Mouse (Mus musculus) intestine, postnatal 0 days (tissue): ENCODE measurements around the gene Il9. TPM values are rescaled to one million over a fixed set of nuclear protein-coding genes. Genes with fewer than 3 reads are reported as not detected.

Experiments used
- ATAC-seq: fragments of 200-750 bp; cut with Nextera tagmentation; 2 replicates; pipeline ENCODE4 v1.8.0; 2017; ENCODE audit warnings: mild to moderate bottlenecking, moderate TSS enrichment, moderate library complexity
- H3K27ac ChIP-seq: fragments of 300-500 bp; sonication (generic); 2 replicates; pipeline ENCODE4 v1.5.1; 2014; ENCODE audit warnings: mild to moderate bottlenecking, low read depth, low read length, moderate library complexity
- H3K27me3 ChIP-seq: fragments of 300-500 bp; sonication (generic); replicated peaks from 2 replicates; pipeline ENCODE4 v1.6.1; 2014; ENCODE audit warnings: low read length, mixed read lengths; ENCODE audit not compliant: control insufficient read depth, insufficient read depth
- H3K36me3 ChIP-seq: fragments of 300-500 bp; sonication (generic); 2 replicates; pipeline ENCODE4 v1.6.1; 2014; ENCODE audit warnings: mild to moderate bottlenecking, moderate library complexity; ENCODE audit not compliant: control insufficient read depth, insufficient read depth
- H3K4me1 ChIP-seq: fragments of 300-500 bp; sonication (generic); replicated peaks from 2 replicates; pipeline ENCODE4 v1.6.1; 2014; ENCODE audit warnings: antibody characterized with exemption, low read length, mixed read lengths; ENCODE audit not compliant: control insufficient read depth, insufficient read depth
- H3K4me2 ChIP-seq: fragments of 300-500 bp; sonication (generic); replicated peaks from 2 replicates; pipeline ENCODE4 v1.6.1; 2014; ENCODE audit warnings: low read depth, mild to moderate bottlenecking, moderate library complexity
- H3K4me3 ChIP-seq: fragments of 300-500 bp; sonication (generic); 2 replicates; pipeline ENCODE4 v1.5.1; 2014; ENCODE audit warnings: low read depth, low read length
- H3K9ac ChIP-seq: fragments of 300-500 bp; sonication (generic); 2 replicates; pipeline ENCODE4 v1.6.1; 2014; ENCODE audit warnings: mild to moderate bottlenecking, low read depth, low read length
- H3K9me3 ChIP-seq: fragments of 300-500 bp; sonication (generic); 2 replicates; pipeline ENCODE4 v1.6.1; 2016; ENCODE audit warnings: mixed run types; ENCODE audit not compliant: control insufficient read depth
- CTCF ChIP-seq: sonication (generic); IDR thresholded peaks from 2 replicates; pipeline ENCODE4 v1.5.1; 2016; ENCODE audit warnings: low read depth, mild to moderate bottlenecking, control low read depth, antibody characterized with exemption, moderate library complexity
- WGBS: fragments of 180-500 bp; shearing (Covaris S2); extraction: QIAGEN DNeasy Blood & Tissue Kit; methylation state at CpG from one replicate; pipeline ENCODE4 v1.1.7; 2014; 5-methylcytosine and 5-hydroxymethylcytosine counted together
- polyA plus RNA-seq: library from polyadenylated mRNA; unstranded; fragments of >200 nt; fragmentation: Nextera tagmentation; extraction: Ambion mirVana; gene quantifications from 2 replicates; pipeline ENCODE4 v1.2.1, GENCODE M21; 2015

Gene Il9
- polyA plus RNA-seq, 1 experiment from 2014 or later, result not detected

- Histone ChIP-seq H3K36me3 (no peaks in the 10 kb centered on the region), H3K4me1 (no peaks in the 10 kb centered on the region), H3K9me3 (no peaks in the 10 kb centered on the region), H3K4me3 (peak within 1 kb of the TSS; percentile 67), H3K27me3 (no peaks in the 10 kb centered on the region), H3K9ac (peak within 1 kb of the TSS; percentile 52), H3K27ac (peak within 1 kb of the TSS; percentile 46; the same call in 1 of the 2 replicates), H3K4me2 (peak within 1 kb of the TSS; percentile 96)
- peak; percentile 100 for ATAC-seq
- under 1% methylated on average over 56 of the region's 56 CpGs for WGBS
- no peak for TF ChIP-seq CTCF
These were observed 40.2 kb upstream of the Il9 start, which contains the start of gene Fbxl21 for GRCm38 (mm10) chr13:56522081-56522820. Gene Fbxl21 (plus strand): TSS chr13:56522472.

- H3K4me1 ChIP-seq, result no peaks in the 10 kb centered on the region
- WGBS, result 55% methylated on average over 7 of the region's 7 CpGs
- no peak overlapping the region for H3K4me2 ChIP-seq
- TF ChIP-seq CTCF, result no peak
- no peak for ATAC-seq
- H3K27me3 ChIP-seq, result no peaks in the 10 kb centered on the region
- H3K9ac ChIP-seq, result no peak overlapping the region
- H3K4me3 ChIP-seq, result no peak overlapping the region
- no peaks in the 10 kb centered on the region for H3K36me3 ChIP-seq
- H3K27ac ChIP-seq, result no peak overlapping the region
- no peaks in the 10 kb centered on the region for H3K9me3 ChIP-seq
These were observed 34.8 kb upstream of the Il9 start for GRCm38 (mm10) chr13:56516816-56517215.

- Histone ChIP-seq H3K36me3 (no peaks in the 10 kb centered on the region), H3K4me1 (no peaks in the 10 kb centered on the region), H3K4me3 (no peak overlapping the region), H3K9me3 (no peaks in the 10 kb centered on the region), H3K4me2 (no peak overlapping the region), H3K9ac (no peak overlapping the region), H3K27me3 (no peaks in the 10 kb centered on the region), H3K27ac (no peak overlapping the region)
- TF ChIP-seq CTCF, result no peak
- WGBS, result 64% methylated on average over 4 of the region's 4 CpGs
- ATAC-seq, result no peak
These were observed 34.3 kb upstream of the Il9 start for GRCm38 (mm10) chr13:56516311-56516710.

GRCm38 (mm10) chr13:56513595-56513994 lies 31.5 kb upstream of the Il9 start:
- no peaks in the 10 kb centered on the region for H3K36me3 ChIP-seq
- no peak for TF ChIP-seq CTCF
- H3K9ac ChIP-seq, result no peak overlapping the region
- no peak for ATAC-seq
- no peak overlapping the region for H3K4me2 ChIP-seq
- H3K27ac ChIP-seq, result no peak overlapping the region
- H3K4me3 ChIP-seq, result no peak overlapping the region
- no peaks in the 10 kb centered on the region for H3K9me3 ChIP-seq
- H3K27me3 ChIP-seq, result no peaks in the 10 kb centered on the region
- no peaks in the 10 kb centered on the region for H3K4me1 ChIP-seq

GRCm38 (mm10) chr13:56509796-56510195 lies 27.8 kb upstream of the Il9 start:
- no peaks in the 10 kb centered on the region for H3K27me3 ChIP-seq
- H3K4me1 ChIP-seq, result no peaks in the 10 kb centered on the region
- H3K9ac ChIP-seq, result no peak overlapping the region
- no peaks in the 10 kb centered on the region for H3K9me3 ChIP-seq
- no peak overlapping the region for H3K4me2 ChIP-seq
- no peak overlapping the region for H3K4me3 ChIP-seq
- no peaks in the 10 kb centered on the region for H3K36me3 ChIP-seq
- no peak overlapping the region for H3K27ac ChIP-seq
- ATAC-seq, result no peak
- no peak for TF ChIP-seq CTCF
- 77% methylated on average over 2 of the region's 2 CpGs for WGBS

GRCm38 (mm10) chr13:56506871-56507496 lies 24.9 kb upstream of the Il9 start:
- WGBS, result 74% methylated on average over 6 of the region's 6 CpGs
- ATAC-seq, result no peak
- Histone ChIP-seq H3K27ac (no peak overlapping the region), H3K4me3 (no peak overlapping the region), H3K4me2 (no peak overlapping the region), H3K36me3 (no peaks in the 10 kb centered on the region), H3K9me3 (no peaks in the 10 kb centered on the region), H3K4me1 (no peaks in the 10 kb centered on the region), H3K9ac (no peak overlapping the region), H3K27me3 (no peaks in the 10 kb centered on the region)
- no peak for TF ChIP-seq CTCF
